Mouse (Mus musculus) adipocyte (in vitro differentiated cells): ENCODE results near the gene Iqgap1.
A peak's percentile ranks its signal among the peaks of the same experiment; 100 is the strongest.

Experiments used
- DNase-seq: peaks from one replicate; pipeline ENCODE4 v3.0.0-alpha.2; 2016; ENCODE audit warnings: low spot score

The Iqgap1 gene

GRCm38 (mm10) chr7:80825843-80826403, at the start of gene Iqgap1:
Gene Iqgap1, minus strand, starts transcription at chr7:80825974.
- DNase-seq: no peak

DNA sequence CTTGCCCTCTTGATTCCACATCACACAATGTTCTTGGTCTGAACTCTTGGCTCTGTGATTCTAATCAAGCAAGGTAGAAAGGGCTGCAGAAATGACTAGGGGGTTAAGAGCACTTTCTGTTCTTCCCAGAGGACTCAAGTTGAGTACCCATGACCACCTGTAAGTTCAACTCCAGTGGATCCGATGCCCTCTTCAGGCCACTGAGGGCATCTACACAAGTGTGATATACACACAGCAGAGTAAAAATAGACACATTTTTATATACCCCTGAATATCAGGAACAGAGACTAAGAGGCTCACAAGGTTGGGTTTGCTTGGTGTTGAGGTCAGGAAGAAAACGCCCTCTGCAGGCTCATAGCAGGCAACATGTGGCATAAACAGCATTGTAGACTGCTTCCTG, 47.9 kb upstream of the Iqgap1 start:
- no peak for DNase-seq

- DNase-seq: no peak
Observed at GRCm38 (mm10) chr7:80873038-80873437, 47.3 kb upstream of the Iqgap1 start.

- DNase-seq: no peak
Observed at GRCm38 (mm10) chr7:80868686-80869085, 42.9 kb upstream of the Iqgap1 start.

GRCm38 (mm10) chr7:80866514-80867147, 40.9 kb upstream of the Iqgap1 start:
- no peak for DNase-seq

DNA sequence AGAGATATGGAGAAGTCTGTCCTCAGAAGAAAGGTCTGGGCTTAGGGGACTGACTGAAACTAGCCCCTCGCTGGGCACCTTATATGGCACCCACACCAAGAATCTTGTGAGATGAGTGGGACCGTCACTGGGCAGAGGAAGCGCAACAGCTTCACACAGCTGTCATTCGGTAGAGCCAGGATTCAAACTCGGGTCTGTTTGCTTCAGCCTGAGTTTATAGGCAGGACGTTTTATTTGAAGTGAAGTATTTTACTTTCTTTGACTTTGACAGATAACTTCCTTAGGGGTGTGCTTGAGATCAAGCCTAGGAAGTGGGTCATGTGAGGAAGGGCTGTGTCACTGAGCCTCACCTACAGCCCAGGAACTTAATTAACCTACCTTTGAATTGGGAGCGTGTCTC, 39.7 kb upstream of the Iqgap1 start:
- DNase-seq: no peak

- DNase-seq: no peak
Observed at GRCm38 (mm10) chr7:80864831-80865230, 39.1 kb upstream of the Iqgap1 start.

DNA sequence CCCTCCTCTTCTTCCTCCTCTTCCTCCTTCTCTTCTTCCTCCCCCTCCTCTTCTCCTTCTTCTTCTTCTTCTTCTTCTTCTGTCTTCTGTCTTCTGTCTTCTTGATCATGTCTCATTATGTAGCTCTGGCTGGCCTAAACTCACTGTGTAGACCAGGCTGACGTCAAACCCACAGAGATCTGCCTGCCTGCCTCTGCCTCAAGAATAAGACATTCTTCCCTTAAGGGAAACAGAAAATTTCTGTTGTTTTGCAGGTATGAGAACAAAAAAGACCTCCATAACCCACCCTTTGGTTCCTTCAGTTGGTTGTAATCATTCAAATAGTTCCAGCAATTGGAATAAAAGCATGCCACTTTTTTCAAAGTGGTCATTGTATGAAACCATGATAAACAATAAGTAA, 38.4 kb upstream of the Iqgap1 start:
- no peak for DNase-seq

- DNase-seq: no peak
Observed at GRCm38 (mm10) chr7:80863520-80863919, 37.7 kb upstream of the Iqgap1 start.

DNA sequence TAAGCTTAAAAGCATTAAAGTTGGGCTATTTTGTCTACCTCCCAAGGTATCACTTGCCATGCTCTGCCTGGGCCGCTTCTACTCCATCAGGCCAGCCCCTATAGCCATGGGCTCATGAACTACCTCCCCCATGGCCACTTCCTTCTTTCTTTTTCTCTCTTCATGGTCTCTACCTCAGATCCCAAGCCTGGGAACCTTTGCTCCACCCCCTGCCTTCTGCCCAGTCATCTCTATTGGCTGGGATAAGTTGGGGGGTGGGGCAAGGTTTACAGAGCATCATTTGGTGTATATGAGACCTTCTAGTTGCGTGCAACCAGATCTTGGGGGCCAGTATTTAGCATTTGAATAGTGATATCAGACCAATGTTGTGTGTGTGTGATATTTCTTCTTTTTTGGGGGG, 36.7 kb upstream of the Iqgap1 start:
- no peak for DNase-seq

DNA sequence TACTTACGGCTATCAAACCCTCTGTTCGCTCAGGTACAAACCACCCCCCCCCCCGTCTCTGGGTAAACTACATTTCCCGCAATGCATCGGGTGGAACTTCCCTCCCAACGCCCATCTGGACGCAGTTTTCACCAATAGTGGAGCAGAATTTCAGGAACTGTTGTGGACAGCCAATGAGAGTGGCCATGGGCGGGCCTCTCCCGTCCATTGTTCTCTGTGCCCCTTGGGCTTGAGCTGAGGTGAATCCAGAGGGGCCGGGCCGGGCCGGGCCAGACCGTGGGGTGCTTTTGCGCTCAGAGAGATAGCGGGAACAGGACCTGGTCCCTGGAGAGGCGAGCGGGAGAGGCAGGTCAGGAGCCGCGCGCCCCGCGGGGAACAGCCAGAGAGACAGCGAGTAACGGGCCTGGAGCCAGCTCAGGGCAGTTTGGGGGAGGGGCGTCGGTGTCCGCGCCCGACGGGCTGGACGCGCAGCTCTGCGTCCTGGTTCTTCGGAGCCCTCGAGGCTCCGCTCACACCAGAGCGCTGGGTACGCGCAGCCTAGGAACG, 35.0 kb upstream of the Iqgap1 start, which contains the start of gene Zscan2:
TSS of gene Zscan2 (plus strand) at position 192 of the 546 bp plus-strand sequence.
- DNase-seq: peak; percentile 92

GRCm38 (mm10) chr7:80860227-80860626, 34.5 kb upstream of the Iqgap1 start:
- DNase-seq: peak; percentile 48

- peak; percentile 72 for DNase-seq
Observed at GRCm38 (mm10) chr7:80857181-80857580, 31.4 kb upstream of the Iqgap1 start.

DNA sequence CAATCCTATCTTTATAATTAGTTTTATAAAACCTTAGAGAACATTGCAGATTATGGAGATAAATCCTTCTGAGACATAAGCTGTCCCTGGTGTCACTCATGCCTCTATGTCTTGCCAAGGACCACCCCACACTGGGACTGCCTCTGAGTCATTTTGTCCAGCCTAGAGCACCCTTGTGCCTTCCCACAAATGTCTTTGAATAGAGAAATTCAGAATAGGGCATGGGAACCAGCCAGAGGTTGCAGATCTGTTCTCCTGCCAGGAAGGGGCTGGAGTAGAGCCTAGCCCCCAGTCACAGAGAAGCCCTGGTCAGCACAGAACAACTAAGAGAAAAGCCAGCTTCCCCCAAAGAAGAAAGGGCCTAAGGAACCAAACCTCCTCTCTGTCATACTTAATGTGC, 29.5 kb upstream of the Iqgap1 start:
- DNase-seq: no peak

DNA sequence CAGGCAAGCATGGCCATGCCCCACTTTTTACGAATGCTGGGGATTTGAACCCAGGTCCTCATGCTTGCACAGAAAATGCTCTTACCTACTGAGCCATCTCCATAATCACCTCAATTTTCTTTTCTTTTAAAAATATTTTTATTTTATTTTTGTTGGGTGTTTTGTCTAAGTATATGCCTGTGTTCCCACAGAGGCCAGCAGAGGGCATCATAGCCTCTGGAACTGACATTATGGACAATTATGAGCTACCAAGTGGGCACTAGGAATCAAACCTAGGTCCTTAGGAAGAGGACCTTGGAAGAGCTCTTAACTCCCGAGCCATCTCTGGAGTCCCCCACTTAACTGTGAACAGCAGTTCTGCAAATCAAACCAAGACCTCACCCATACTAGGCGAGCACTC, 27.4 kb upstream of the Iqgap1 start:
- no peak for DNase-seq

DNA sequence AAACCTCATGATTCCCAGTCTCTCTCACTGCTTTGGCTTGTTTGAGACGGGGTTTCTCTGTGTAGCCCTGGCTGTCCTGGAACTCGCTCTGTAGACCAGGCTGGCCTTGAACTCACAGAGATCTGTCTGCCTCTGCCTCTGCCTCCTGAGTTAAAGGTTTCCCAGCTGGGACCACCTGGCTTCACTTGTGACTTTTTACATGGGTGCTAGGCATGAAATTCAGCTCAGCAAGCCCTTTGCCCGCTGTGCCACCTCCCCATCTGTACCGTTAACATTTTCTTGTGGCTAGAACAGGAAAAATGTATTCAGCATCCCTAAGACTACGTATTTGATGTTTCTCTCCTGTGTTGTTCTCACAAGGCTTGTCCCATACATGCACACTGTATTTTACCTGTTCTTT, 24.7 kb upstream of the Iqgap1 start:
- no peak for DNase-seq

DNA sequence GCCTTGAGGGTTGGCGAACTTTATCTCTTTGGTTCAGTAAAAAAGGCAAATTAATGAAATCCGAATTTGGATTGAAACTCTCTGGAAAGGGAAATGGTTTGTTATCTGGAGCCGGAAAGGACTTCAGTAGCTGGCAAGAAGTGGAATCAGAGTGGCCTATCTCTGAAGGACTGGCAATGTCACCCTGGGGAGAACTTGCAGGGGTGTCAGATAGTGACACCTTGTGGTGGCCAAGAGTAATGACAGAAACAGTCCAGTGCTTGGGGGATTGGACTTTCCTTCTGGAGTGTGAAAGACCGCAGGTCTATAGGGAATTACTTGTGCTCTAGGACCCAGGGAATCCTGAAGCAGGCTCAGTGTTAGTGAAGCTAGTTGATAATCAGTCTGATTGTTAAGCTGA, 23.9 kb upstream of the Iqgap1 start:
- peak; percentile 66 for DNase-seq

DNA sequence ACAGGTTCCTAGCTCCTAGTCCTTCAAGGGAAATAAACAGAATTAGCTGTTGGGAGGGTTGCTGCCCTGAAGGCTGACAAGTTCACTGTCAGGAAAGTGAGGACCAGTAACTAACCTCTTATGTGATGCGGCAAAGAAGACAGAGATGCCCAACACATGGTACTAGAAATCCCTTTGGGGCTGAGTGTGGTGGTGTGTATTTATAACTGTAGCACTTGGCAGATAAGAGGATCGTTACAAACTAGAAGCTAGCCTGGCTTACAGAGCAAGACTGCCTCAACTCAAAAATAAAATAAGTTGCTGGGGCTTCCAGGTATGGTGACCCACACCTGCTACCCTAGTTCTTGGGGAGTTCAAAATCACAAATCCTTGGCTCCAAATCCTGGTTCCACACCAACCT, 23.5 kb upstream of the Iqgap1 start:
- no peak for DNase-seq

GRCm38 (mm10) chr7:80846709-80847108, 20.9 kb upstream of the Iqgap1 start:
- DNase-seq: no peak

GRCm38 (mm10) chr7:80846280-80846678, 20.5 kb upstream of the Iqgap1 start:
- DNase-seq: no peak

DNA sequence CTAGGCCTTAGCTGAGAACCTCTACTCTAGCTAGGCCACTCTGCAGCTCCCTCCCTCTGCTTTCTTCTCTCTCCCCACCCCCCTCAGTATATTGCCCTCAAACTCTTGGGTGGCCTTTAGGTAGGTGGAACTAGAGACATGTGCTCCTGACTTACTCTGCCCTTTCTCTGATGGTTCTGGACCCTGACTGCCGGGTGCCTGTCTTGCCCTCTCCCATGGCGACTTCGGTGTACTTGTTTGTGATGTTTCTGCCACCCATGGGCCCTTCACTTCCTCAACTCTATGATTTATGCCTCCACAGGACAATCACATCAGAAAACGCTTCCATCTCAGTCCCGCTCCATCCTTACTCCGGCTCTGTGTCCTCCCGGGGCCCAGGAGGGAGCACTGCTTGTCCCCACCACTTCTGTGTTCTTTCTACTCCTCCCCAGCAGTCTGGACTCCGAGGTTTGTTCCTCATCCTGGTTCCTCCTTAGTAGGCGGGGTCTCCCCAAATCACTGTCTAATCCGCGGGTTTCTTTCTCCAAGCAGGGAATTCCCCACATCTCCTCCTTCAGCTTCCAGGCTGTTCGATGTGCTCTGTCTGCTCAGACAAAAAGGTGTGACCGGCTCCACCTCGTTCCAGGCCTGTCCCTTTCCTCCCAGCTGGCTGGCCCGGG, 20.0 kb upstream of the Iqgap1 start:
- DNase-seq: no peak

- no peak for DNase-seq
Observed at GRCm38 (mm10) chr7:80844691-80845090, 18.9 kb upstream of the Iqgap1 start.

GRCm38 (mm10) chr7:80843910-80844640, 18.3 kb upstream of the Iqgap1 start:
- DNase-seq: no peak
